Mouse (Mus musculus) C2C12 (cell line): ENCODE results near the gene Slamf8. TPM values are rescaled to one million over a fixed set of nuclear protein-coding genes. Genes with fewer than 3 reads are reported as not detected.

Experiments used
- H3K27me3 ChIP-seq: one replicate; pipeline ENCODE4 v1.6.1; 2011; ENCODE audit not compliant: control insufficient read depth, insufficient read depth, insufficient read length
- H3K36me3 ChIP-seq: one replicate; pipeline ENCODE4 v1.6.1; 2011; ENCODE audit not compliant: control insufficient read depth, insufficient read depth
- H3K4me3 ChIP-seq: one replicate; pipeline ENCODE4 v1.5.1; 2011; ENCODE audit warnings: mild to moderate bottlenecking, control low read depth; ENCODE audit not compliant: poor library complexity, insufficient read depth, severe bottlenecking
- H3K79me2 ChIP-seq: one replicate; pipeline ENCODE4 v1.6.1; 2011; ENCODE audit not compliant: control insufficient read depth, insufficient read depth
- H3K79me3 ChIP-seq: one replicate; pipeline ENCODE4 v1.6.1; 2011; ENCODE audit warnings: low read depth, control low read depth
- H3ac ChIP-seq: one replicate; pipeline ENCODE3; 2011; ENCODE audit warnings: low read depth; ENCODE audit not compliant: control insufficient read depth, insufficient read length
- CEBPB ChIP-seq: IDR thresholded peaks from one replicate; pipeline ENCODE4 v1.6.1; 2011; ENCODE audit warnings: low read depth, mild to moderate bottlenecking, control low read depth, moderate library complexity
- CTCF ChIP-seq: IDR thresholded peaks from one replicate; pipeline ENCODE4 v1.5.1; 2011; ENCODE audit not compliant: control insufficient read depth, insufficient read depth, insufficient read length
- FOSL1 ChIP-seq: IDR thresholded peaks from one replicate; pipeline ENCODE4 v1.8.0; 2011; ENCODE audit warnings: mild to moderate bottlenecking, low read length; ENCODE audit not compliant: poor library complexity, insufficient read depth, severe bottlenecking
- MAX ChIP-seq: IDR thresholded peaks from one replicate; pipeline ENCODE4 v1.6.1; 2011; ENCODE audit warnings: mild to moderate bottlenecking, control low read depth
- MYOD1 ChIP-seq: IDR thresholded peaks from one replicate; pipeline ENCODE4 v1.6.1; 2011; ENCODE audit warnings: low read depth; ENCODE audit not compliant: control insufficient read depth, insufficient read length
- MYOG ChIP-seq: IDR thresholded peaks from one replicate; pipeline ENCODE4 v1.6.1; 2011; ENCODE audit not compliant: control insufficient read depth, insufficient read length; ENCODE audit errors: extremely low read depth
- USF1 ChIP-seq: IDR thresholded peaks from one replicate; pipeline ENCODE4 v1.6.1; 2011; ENCODE audit warnings: low read depth, mild to moderate bottlenecking, control low read depth, moderate library complexity
- polyA plus RNA-seq: library from polyadenylated mRNA; unstranded; fragments of >200 nt; fragmentation: generic; extraction: Trizol; gene quantifications from one replicate; pipeline ENCODE4 v1.2.1, GENCODE M21; 2012; ENCODE audit warnings: missing spikeins

Slamf8 gene
- polyA plus RNA-seq, 1 experiment, result not detected

- Histone ChIP-seq H3K27me3 (no peaks in the 10 kb centered on the region), H3K4me3 (no peak overlapping the region), H3K79me3 (no peaks in the 10 kb centered on the region), H3K79me2 (no peaks in the 10 kb centered on the region), H3ac (no peak overlapping the region), H3K36me3 (no peaks in the 10 kb centered on the region)
- TF ChIP-seq MAX (no peak), FOSL1 (no peak), CEBPB (no peak), CTCF (no peak), USF1 (no peak), MYOD1 (no peak), MYOG (no peak)
These were observed 24.2 kb downstream of the Slamf8 start for GRCm38 (mm10) chr1:172566131-172566530.

- Histone ChIP-seq H3K36me3 (no peaks in the 10 kb centered on the region), H3K4me3 (no peak overlapping the region), H3K79me2 (no peaks in the 10 kb centered on the region), H3K79me3 (no peaks in the 10 kb centered on the region), H3ac (no peak overlapping the region), H3K27me3 (no peaks in the 10 kb centered on the region)
- TF ChIP-seq MYOG, result no peak
- no peak for TF ChIP-seq MYOD1
- no peak for TF ChIP-seq CEBPB
- no peak for TF ChIP-seq USF1
- TF ChIP-seq FOSL1, result no peak
- no peak for TF ChIP-seq CTCF
- no peak for TF ChIP-seq MAX
These were observed 26.9 kb downstream of the Slamf8 start for GRCm38 (mm10) chr1:172563465-172563828.

- no peaks in the 10 kb centered on the region for H3K79me2 ChIP-seq
- H3ac ChIP-seq, result peak overlapping the region; percentile 43
- no peaks in the 10 kb centered on the region for H3K27me3 ChIP-seq
- H3K4me3 ChIP-seq, result peak overlapping the region; percentile 14
- TF ChIP-seq USF1 (no peak), CTCF (peak; percentile 50)
- H3K36me3 ChIP-seq, result no peaks in the 10 kb centered on the region
- no peaks in the 10 kb centered on the region for H3K79me3 ChIP-seq
These were observed 27.5 kb downstream of the Slamf8 start for GRCm38 (mm10) chr1:172562641-172563464.

- no peaks in the 10 kb centered on the region for H3K79me3 ChIP-seq
- H3K79me2 ChIP-seq, result no peaks in the 10 kb centered on the region
- H3ac ChIP-seq, result no peak within 1 kb of the TSS
- no peak within 1 kb of the TSS for H3K4me3 ChIP-seq
- TF ChIP-seq CTCF, result no peak
- TF ChIP-seq CEBPB, result no peak
- no peak for TF ChIP-seq MYOG
- no peak for TF ChIP-seq FOSL1
- TF ChIP-seq MAX, result no peak
- no peak for TF ChIP-seq MYOD1
- no peak for TF ChIP-seq USF1
- H3K27me3 ChIP-seq, result peaks cover 4% of the 10 kb centered on the region
- no peaks in the 10 kb centered on the region for H3K36me3 ChIP-seq
These were observed 34.7 kb downstream of the Slamf8 start, which contains the start of gene Vsig8 for GRCm38 (mm10) chr1:172555638-172556037. Vsig8 (plus strand) TSS chr1:172555938.

GRCm38 (mm10) chr1:172552623-172553022 lies 37.7 kb downstream of the Slamf8 start:
- Histone ChIP-seq H3K27me3 (peaks cover 4% of the 10 kb centered on the region), H3K4me3 (no peak overlapping the region)

GRCm38 (mm10) chr1:172551009-172551408 lies 39.4 kb downstream of the Slamf8 start:
- Histone ChIP-seq H3ac (no peak overlapping the region), H3K79me3 (no peaks in the 10 kb centered on the region), H3K79me2 (no peaks in the 10 kb centered on the region), H3K36me3 (no peaks in the 10 kb centered on the region), H3K4me3 (no peak overlapping the region), H3K27me3 (peaks cover 4% of the 10 kb centered on the region)
- TF ChIP-seq CEBPB (no peak), FOSL1 (no peak), MYOG (no peak), MAX (no peak), CTCF (no peak), USF1 (no peak), MYOD1 (no peak)

More at GRCm38 (mm10) chr1:172552623-172553022, 37.7 kb downstream of the Slamf8 start:
- H3K79me3 ChIP-seq, result no peaks in the 10 kb centered on the region
- H3K79me2 ChIP-seq, result no peaks in the 10 kb centered on the region
- no peaks in the 10 kb centered on the region for H3K36me3 ChIP-seq
- no peak overlapping the region for H3ac ChIP-seq
- no peak for TF ChIP-seq USF1
- TF ChIP-seq FOSL1, result no peak
- TF ChIP-seq MYOG, result no peak
- no peak for TF ChIP-seq CTCF
- no peak for TF ChIP-seq MAX
- TF ChIP-seq MYOD1, result no peak
- no peak for TF ChIP-seq CEBPB
